Mouse (Mus musculus) brain, embryonic 18.5 days (tissue): Measurements from ENCODE around the gene Mcm7.
"Not testable (repeated sequence)": the region's sequence is repeated elsewhere in the genome, so short reads cannot be mapped to it uniquely, and the experiment has no call there.

Source experiments
- DNase-seq: peaks from one replicate; pipeline ENCODE4 v3.0.0-alpha.2; 2012; ENCODE audit warnings: low read depth, low spot score

Gene Mcm7

GRCm38 (mm10) chr5:138171695-138172491 is at the start of gene Mcm7, which contains the start of gene Ap4m1:
Gene Mcm7 (minus strand): TSS chr5:138172422.
Gene Ap4m1 (plus strand): TSS chr5:138172002.
- peak; percentile 97 for DNase-seq

GRCm38 (mm10) chr5:138219864-138220263 is 47.6 kb upstream of the Mcm7 start:
- no peak for DNase-seq

DNA sequence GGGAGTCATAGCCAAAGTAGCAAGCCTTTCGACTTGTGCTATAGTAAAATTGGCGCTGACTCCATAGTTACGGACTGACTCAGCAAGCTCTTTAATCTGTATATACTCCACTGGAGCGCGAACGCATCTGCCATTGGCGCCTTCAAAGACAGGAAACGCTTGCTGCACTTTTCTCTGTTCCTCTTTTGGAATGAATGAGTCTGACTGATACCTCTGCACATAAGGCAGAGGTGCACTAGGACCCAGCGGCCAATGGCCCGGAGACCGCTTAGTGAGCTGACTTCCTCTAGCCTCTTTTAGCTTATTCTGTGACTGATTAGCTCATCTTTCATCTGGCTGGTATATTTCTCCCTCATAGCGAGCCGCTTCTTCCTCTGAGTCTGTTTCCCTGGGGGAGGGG is 44.4 kb upstream of the Mcm7 start:
- DNase-seq, result not testable (repeated sequence)

GRCm38 (mm10) chr5:138207873-138208272 is 35.7 kb upstream of the Mcm7 start:
- no peak for DNase-seq

- no peak for DNase-seq
Observed at GRCm38 (mm10) chr5:138207253-138207652, 35.0 kb upstream of the Mcm7 start.

DNA sequence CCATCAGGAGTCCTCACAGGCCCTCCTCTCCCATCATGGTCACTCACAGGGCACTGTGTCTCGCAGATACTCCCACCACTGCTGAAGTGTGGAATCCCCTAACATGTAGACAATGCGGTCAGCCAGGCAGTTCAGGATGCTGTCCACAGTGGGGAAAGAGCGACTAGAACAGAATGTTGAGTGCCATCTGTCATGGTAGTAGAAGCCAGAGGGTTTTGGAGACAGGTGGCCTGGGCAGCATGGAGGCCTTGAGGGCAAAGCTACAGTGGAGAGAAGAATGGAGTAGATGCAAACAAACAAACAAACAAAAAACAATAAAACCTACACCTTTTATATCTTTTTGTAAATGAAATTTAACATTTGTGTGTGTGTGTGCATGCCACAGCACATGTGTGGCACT is 29.9 kb upstream of the Mcm7 start:
- DNase-seq, result no peak

- DNase-seq, result no peak
Observed at GRCm38 (mm10) chr5:138199576-138199975, 27.4 kb upstream of the Mcm7 start.

DNA sequence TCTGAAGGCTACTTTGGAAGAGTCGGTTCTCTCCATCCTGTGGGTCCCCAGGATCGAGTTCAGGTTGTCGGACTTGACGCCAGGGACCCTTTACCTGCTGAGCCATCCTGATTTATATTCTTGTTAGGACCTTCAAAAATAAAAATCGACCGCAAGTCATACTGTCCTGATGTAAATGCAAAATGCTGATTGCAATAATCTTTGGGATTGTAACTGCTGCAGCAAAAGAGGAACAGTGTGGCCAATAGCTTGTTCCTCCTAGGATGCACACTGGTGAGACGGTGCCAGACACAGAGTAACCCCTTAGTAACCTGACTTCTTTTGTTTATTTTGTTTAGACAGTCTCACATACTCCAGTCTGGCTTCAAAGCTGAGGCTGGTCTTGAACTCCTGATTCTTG is 23.2 kb upstream of the Mcm7 start:
- no peak for DNase-seq

DNA sequence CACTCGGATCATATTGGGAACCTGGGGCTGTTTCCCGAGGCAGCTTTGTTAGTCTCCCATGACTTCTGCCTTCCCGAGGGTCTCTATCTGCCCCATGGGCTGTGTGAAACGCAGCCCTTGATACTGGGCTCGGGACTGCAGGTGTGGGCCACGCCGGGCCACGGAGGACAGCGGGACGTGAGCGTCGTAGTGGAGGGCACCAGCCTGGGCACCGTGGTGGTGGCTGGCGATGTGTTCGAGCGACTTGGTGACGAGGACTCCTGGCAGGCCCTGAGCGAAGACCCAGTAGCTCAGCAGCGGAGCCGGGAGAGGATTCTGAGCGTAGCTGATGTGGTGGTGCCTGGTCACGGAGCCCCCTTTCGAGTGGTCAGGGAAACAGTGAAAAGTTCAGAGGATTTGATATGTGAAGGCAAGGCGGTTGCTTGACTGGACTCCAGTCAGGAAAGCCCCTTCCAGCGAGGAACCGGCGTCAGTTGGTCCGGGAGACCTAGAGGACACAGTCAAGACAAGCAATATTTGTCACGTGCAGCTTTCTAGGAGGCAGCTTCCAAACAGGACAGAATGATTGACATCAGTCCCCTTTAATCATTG is 22.6 kb upstream of the Mcm7 start:
- no peak for DNase-seq

DNA sequence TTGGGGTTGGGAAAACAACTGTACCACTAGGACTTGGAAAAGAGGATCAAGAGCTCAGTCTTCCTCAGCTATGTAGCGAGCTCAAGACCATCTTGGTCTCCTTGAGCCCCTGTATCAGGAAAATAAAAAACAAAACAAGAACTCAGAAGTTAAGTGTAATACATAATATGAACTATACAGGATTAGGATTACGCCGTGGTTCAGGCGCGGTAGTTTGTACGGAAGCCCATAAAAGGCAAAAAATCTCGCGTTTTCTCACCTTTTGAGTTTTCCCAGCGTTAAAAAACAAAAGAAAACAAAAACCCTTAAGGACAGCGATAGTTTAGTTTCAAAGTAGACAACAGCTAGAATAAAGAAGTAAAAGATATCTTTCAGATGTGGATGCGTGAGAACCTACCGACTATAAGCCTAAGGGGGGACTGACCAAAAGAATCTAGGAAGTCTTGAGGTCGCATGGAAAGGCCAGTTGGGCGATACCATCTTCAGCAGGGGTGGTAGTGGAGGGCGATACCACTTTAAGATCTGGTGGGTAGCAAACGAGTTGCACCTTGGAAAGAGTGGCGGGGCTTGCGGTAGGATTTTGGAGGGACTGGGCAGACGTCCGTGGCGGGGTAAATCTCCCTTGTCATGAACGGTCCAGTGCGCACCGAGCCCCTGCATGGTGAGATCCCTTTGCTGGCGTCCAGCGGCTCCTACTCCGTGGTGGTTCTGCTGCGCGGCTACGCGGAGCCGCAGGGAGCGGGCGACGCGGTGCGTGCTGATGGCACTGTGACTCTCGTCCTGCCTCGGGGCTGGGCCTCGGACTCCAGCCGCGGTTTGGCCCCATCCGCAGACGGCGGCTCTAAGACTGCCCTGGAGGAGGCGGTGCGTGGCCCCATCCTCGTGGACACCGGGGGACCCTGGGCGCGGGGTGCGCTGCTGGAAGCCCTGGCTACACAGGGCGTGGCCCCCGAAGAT is 21.8 kb upstream of the Mcm7 start, which contains the start of gene Mblac1:
Gene Mblac1, plus strand, starts transcription at position 544 of the 957 bp plus-strand sequence.
- peak; percentile 71 for DNase-seq

DNA sequence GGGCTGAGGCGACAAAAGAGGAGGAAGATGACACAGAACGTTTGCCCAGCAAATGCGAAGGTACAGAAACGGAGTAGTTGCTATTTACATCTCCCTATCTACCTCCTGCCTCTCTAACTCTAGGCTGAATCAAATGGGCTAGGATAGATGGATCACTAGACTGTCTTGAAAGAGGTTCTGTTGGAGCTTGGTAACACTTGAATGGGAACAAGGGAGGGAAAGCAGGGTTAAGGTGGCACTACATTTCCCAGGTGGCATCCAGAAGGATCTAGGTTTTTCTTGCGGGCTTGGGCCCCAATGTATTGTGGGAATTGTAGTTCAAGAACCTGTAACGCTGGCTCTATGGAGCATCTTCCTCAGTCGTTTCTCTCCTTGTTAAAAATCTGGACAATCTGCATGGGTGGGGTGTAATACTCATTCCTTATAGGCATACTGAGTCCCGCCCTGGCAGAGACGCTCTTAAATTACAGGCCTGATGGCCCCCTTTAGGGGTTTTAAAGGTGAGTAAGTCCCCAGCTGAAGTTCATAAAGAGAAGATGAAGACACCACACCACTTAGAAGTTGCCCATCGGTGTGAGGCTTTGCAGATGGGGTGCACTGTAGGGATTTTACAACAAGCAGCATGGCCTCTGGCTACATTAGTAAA is 15.6 kb upstream of the Mcm7 start:
- peak; percentile 78 for DNase-seq

GRCm38 (mm10) chr5:138186950-138187638 is 14.9 kb upstream of the Mcm7 start, which contains the start of the genes Taf6 and Cnpy4:
Gene Taf6 (minus strand): TSS chr5:138187451.
Gene Cnpy4 (plus strand): TSS chr5:138187485.
- peak; percentile 85 for DNase-seq

GRCm38 (mm10) chr5:138173217-138173616 is 995 bp upstream of the Mcm7 start:
- DNase-seq, result no peak

GRCm38 (mm10) chr5:138170936-138171561 is 1.2 kb downstream of the Mcm7 start:
- peak; percentile 90 for DNase-seq

- no peak for DNase-seq
Observed at GRCm38 (mm10) chr5:138165594-138165993, 6.6 kb downstream of the Mcm7 start.

- no peak for DNase-seq
Observed at GRCm38 (mm10) chr5:138163610-138164009, 8.6 kb downstream of the Mcm7 start.

DNA sequence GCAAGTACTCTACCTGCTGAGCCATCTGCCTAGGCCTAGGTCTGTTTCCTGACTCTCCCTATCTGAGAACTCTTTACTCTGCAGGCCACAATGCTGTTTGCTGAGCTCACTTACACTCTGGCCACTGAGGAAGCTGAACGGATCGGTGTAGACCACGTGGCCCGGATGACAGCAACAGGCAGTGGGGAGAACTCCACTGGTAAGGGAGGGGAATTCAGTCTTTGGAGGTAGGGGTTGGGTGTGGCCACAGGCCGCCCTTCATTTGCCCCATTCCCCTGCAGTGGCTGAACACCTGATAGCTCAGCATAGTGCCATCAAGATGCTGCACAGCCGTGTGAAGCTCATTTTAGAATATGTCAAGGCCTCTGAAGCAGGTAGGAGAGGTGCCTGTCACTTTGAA is 9.2 kb downstream of the Mcm7 start:
- no peak for DNase-seq

GRCm38 (mm10) chr5:138160842-138161665 is 11.2 kb downstream of the Mcm7 start, which contains the start of gene Cops6:
Gene Cops6 (plus strand): TSS chr5:138161071.
- DNase-seq, result peak; percentile 85

GRCm38 (mm10) chr5:138160224-138160762 is 11.9 kb downstream of the Mcm7 start:
- DNase-seq, result no peak
